In the genomic region with DNA sequence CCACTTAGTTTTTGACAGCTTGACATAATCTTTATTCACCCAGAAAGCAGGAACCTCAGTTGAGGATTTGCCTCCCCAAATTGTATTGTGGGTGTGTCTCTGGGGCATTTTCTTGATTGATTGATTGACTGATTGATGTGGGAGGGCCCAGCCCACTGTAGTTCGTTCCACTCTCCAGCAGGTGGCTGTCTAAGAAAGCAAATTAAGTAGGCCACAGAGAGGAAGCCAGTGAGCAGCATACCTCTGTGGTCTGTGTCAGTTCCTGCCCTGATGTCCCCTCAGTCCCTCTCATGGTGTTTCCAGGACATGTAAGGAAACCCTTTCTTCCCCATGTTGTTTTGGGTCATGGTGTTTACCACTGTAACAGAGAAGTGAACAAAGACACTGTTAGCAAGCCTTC, we compare ENCODE assay signal across 9 mouse cellular contexts. TPM values are rescaled to one million over a fixed set of nuclear protein-coding genes. Genes with fewer than 3 reads are reported as not detected.
DNase-seq lines count a peak whose midpoint lies in the region; ATAC-seq and TF ChIP-seq lines count a peak whose summit lies in the region.
"Had no signal": no experiment of that assay in that cellular context is flagged by ENCODE, and none has a peak within 500 bp of the region (broad histone marks: within the 10 kb centered on the region; RNA-seq: fewer than 3 reads in every experiment).

No protein-coding gene starts in this region.

- H3K9me3 ChIP-seq in heart, embryonic 11.5 days (replicated peaks; ENCODE audit: control insufficient read depth, low read length): no peaks in the 10 kb centered on the region
- no peaks in the 10 kb centered on the region for H3K9me3 ChIP-seq in hindbrain, embryonic 11.5 days (ENCODE audit: control insufficient read depth, low read length)

- no peak overlapping the region for H3K9ac ChIP-seq in heart, embryonic 11.5 days (ENCODE audit: low read depth, low read length)
- H3K9ac ChIP-seq in hindbrain, embryonic 11.5 days (ENCODE audit: low read depth, low read length): no peak overlapping the region

- DNase-seq in heart, adult 11 months: peak; percentile 84
- DNase-seq in ES-CJ7 (ENCODE audit: low read depth, low spot score): peak; percentile 81
- DNase-seq in hindbrain, embryonic 11.5 days (ENCODE audit: low spot score): peak; percentile 57
- peak; percentile 46 for DNase-seq in layer of hippocampus, adult 9-10 months (ENCODE audit: low spot score)
- peak; percentile 68 for DNase-seq in lung, postnatal 36 days
- peak; percentile 70 for DNase-seq in splenic B cell, adult 2 months (ENCODE audit: low read depth, low spot score)

- no peak overlapping the region for H3K4me3 ChIP-seq in heart, embryonic 11.5 days (ENCODE audit: low read depth, low read length)
- no peak overlapping the region for H3K4me3 ChIP-seq in cortical plate, adult 2 months (ENCODE audit: insufficient read depth, low read length)
- H3K4me3 ChIP-seq in hindbrain, embryonic 11.5 days (ENCODE audit: low read depth, low read length): no peak overlapping the region

- H3K36me3 ChIP-seq in heart, embryonic 11.5 days (ENCODE audit: control insufficient read depth, insufficient read depth, low read length): no peaks in the 10 kb centered on the region
- H3K36me3 ChIP-seq in hindbrain, embryonic 11.5 days (ENCODE audit: control insufficient read depth, insufficient read depth, low read length): no peaks in the 10 kb centered on the region
- H3K36me3 ChIP-seq in splenic B cell, adult 2 months (ENCODE audit: control insufficient read depth, insufficient read depth, low read length, poor library complexity, severe bottlenecking): no peaks in the 10 kb centered on the region

- no peak for TF ChIP-seq POLR2A in cortical plate, adult 2 months (IDR thresholded peaks at IDR 0.05; ENCODE audit: extremely low read depth, insufficient read depth, low read length)

- WGBS in heart, embryonic 11.5 days (ENCODE audit: insufficient replicate concordance): 0% methylated on average over 1 of the region's 1 CpGs
- WGBS in hindbrain, embryonic 11.5 days: 13% methylated on average over 1 of the region's 1 CpGs

- no peak for ATAC-seq in heart, embryonic 11.5 days (replicated peaks; ENCODE audit: insufficient number of reproducible peaks, low FRiP score, low TSS enrichment)
- peak; percentile 66; the same call in 1 of the 2 replicates for ATAC-seq in hindbrain, embryonic 11.5 days (ENCODE audit: low FRiP score)

- no peak overlapping the region for H3K4me2 ChIP-seq in heart, embryonic 11.5 days
- H3K4me2 ChIP-seq in hindbrain, embryonic 11.5 days (replicated peaks; ENCODE audit: low read depth, low read length): no peak overlapping the region

- H3K27me3 ChIP-seq in heart, embryonic 11.5 days (ENCODE audit: control insufficient read depth, insufficient read depth, low read length): no peaks in the 10 kb centered on the region
- H3K27me3 ChIP-seq in hindbrain, embryonic 11.5 days (ENCODE audit: control insufficient read depth, insufficient read depth, low read length): no peaks in the 10 kb centered on the region
- H3K27me3 ChIP-seq in splenic B cell, adult 2 months (ENCODE audit: control insufficient read depth, insufficient read depth, low read length, poor library complexity, severe bottlenecking): no peaks in the 10 kb centered on the region

- peak; percentile 80 for TF ChIP-seq CTCF in cortical plate, adult 2 months (IDR thresholded peaks at IDR 0.05; ENCODE audit: extremely low read depth, insufficient read depth, low read length)

- no peak overlapping the region for H3K27ac ChIP-seq in heart, embryonic 11.5 days (ENCODE audit: low read depth, low read length)
- H3K27ac ChIP-seq in cortical plate, adult 2 months (ENCODE audit: insufficient read depth, low read length): no peak overlapping the region
- no peak overlapping the region for H3K27ac ChIP-seq in hindbrain, embryonic 11.5 days (ENCODE audit: low read depth, low read length)
- H3K27ac ChIP-seq: macrophage had no signal

- H3K4me1 ChIP-seq in heart, embryonic 11.5 days (ENCODE audit: control insufficient read depth, insufficient read depth, low read length): no peaks in the 10 kb centered on the region
- no peaks in the 10 kb centered on the region for H3K4me1 ChIP-seq in cortical plate, adult 2 months (ENCODE audit: control insufficient read depth, insufficient read depth, low read length)
- no peaks in the 10 kb centered on the region for H3K4me1 ChIP-seq in hindbrain, embryonic 11.5 days (replicated peaks; ENCODE audit: control insufficient read depth, insufficient read depth, low read length)

RNA-seq across cellular contexts. Expression of gene Pde4d, which starts 59.2 kb away (rescaled TPM):
- polyA plus RNA-seq in heart, embryonic 11.5 days (2014; fragmentation: Nextera tagmentation; extraction: Ambion mirVana): 23.7 and 27.8 TPM in 2 replicates
- 31.6 and 34.7 TPM in 2 replicates for polyA plus RNA-seq in cortical plate, adult 2 months (2012; rRNA removed)
- polyA plus RNA-seq in hindbrain, embryonic 11.5 days (2014; fragmentation: Nextera tagmentation; extraction: Ambion mirVana): 11.5 and 18.3 TPM in 2 replicates
